Mouse (Mus musculus) midbrain, postnatal 0 days (tissue): Measurements from ENCODE around the gene Cptp. TPM values are rescaled to one million over a fixed set of nuclear protein-coding genes. Genes with fewer than 3 reads are reported as not detected.

ENCODE experiments used
- ATAC-seq: fragments of 200-750 bp; cut with Nextera tagmentation; 2 replicates; pipeline ENCODE4 v1.8.0; 2017; ENCODE audit warnings: moderate number of reproducible peaks, mild to moderate bottlenecking, moderate TSS enrichment, moderate library complexity; ENCODE audit not compliant: low FRiP score
- DNase-seq: peaks from one replicate; pipeline ENCODE4 v3.0.0-alpha.2; 2015; ENCODE audit warnings: low spot score
- H3K27ac ChIP-seq: fragments of 300-500 bp; sonication (generic); 2 replicates; pipeline ENCODE4 v1.5.1; 2014; ENCODE audit warnings: low read depth, mild to moderate bottlenecking, low read length, mixed read lengths
- H3K27me3 ChIP-seq: fragments of 300-500 bp; sonication (generic); 2 replicates; pipeline ENCODE4 v1.6.1; 2014; ENCODE audit warnings: low read length, control low read depth, mixed read lengths; ENCODE audit not compliant: insufficient read depth
- H3K36me3 ChIP-seq: fragments of 300-500 bp; sonication (generic); 2 replicates; pipeline ENCODE4 v1.6.1; 2014; ENCODE audit warnings: low read length, control low read depth, mixed read lengths; ENCODE audit not compliant: insufficient read depth
- H3K4me1 ChIP-seq: fragments of 300-500 bp; sonication (generic); 2 replicates; pipeline ENCODE4 v1.6.1; 2014; ENCODE audit warnings: mild to moderate bottlenecking, control low read depth, antibody characterized with exemption, low read length, mixed read lengths; ENCODE audit not compliant: insufficient read depth
- H3K4me2 ChIP-seq: fragments of 300-500 bp; sonication (generic); 2 replicates; pipeline ENCODE4 v1.6.1; 2014; ENCODE audit warnings: low read depth, mild to moderate bottlenecking, low read length, mixed read lengths; ENCODE audit not compliant: poor library complexity, severe bottlenecking
- H3K4me3 ChIP-seq: fragments of 300-500 bp; sonication (generic); 2 replicates; pipeline ENCODE4 v1.5.1; 2014; ENCODE audit warnings: low read depth, mild to moderate bottlenecking, low read length, moderate library complexity
- H3K9ac ChIP-seq: fragments of 300-500 bp; sonication (generic); replicated peaks from 2 replicates; pipeline ENCODE4 v1.6.1; 2014; ENCODE audit warnings: mild to moderate bottlenecking, low read length, moderate library complexity, mixed read lengths; ENCODE audit not compliant: poor library complexity, severe bottlenecking
- H3K9me3 ChIP-seq: fragments of 300-500 bp; sonication (generic); 2 replicates; pipeline ENCODE4 v1.6.1; 2016; ENCODE audit warnings: low read length, control low read depth
- CTCF ChIP-seq: IDR thresholded peaks from 2 replicates; pipeline ENCODE4 v1.5.1; 2016; ENCODE audit warnings: antibody characterized with exemption, mild to moderate bottlenecking
- WGBS: fragments of 180-500 bp; shearing (Covaris S2); extraction: QIAGEN DNeasy Blood & Tissue Kit; methylation state at CpG from one replicate; pipeline ENCODE4 v1.1.7; 2014; 5-methylcytosine and 5-hydroxymethylcytosine counted together
- polyA plus RNA-seq: library from polyadenylated mRNA; unstranded; fragments of >200 nt; fragmentation: Nextera tagmentation; extraction: Ambion mirVana; gene quantifications from 2 replicates; pipeline ENCODE4 v1.2.1, GENCODE M21; 2015
- total RNA-seq: library from RNA; depleted of rRNA; stranded (reverse); fragments of >200 nt; gene quantifications from 2 replicates; pipeline ENCODE4 v1.2.3, GENCODE M21; 2014

The Cptp gene
- total and polyA plus RNA-seq, 2 experiments from 2014 or later: 27.3 to 43.7 TPM

- H3K27me3 ChIP-seq: no peaks in the 10 kb centered on the region
- 83% methylated on average over 3 of the region's 3 CpGs for WGBS
- H3K4me2 ChIP-seq: no peak overlapping the region
- no peaks in the 10 kb centered on the region for H3K9me3 ChIP-seq
- no peak for DNase-seq
- no peak for ATAC-seq
- no peak overlapping the region for H3K9ac ChIP-seq
- no peaks in the 10 kb centered on the region for H3K4me1 ChIP-seq
- H3K36me3 ChIP-seq: peaks cover 81% of the 10 kb centered on the region
- TF ChIP-seq CTCF: no peak
- no peak overlapping the region for H3K4me3 ChIP-seq
- H3K27ac ChIP-seq: no peak overlapping the region
Observed at GRCm38 (mm10) chr4:155856881-155857280, 12.4 kb downstream of the Cptp start.

DNA sequence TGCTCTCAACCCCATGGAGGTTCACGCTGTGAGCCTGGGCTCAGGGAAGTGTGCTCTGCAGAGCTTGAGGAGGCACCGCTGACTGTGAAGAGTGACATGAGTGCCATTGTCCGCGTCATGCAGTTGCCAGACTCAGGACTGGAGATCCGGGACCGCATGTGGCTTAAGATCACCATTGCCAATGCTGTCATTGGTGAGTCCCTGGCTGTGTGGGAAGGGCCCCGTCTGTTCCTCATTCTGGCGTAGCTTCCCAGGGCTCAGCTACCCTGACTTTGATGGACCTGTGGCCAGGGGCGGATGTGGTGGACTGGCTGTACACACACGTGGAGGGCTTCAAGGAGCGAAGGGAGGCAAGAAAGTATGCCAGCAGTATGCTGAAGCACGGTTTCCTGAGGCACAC lies 13.2 kb downstream of the Cptp start:
- DNase-seq (no peak), ATAC-seq (no peak)
- H3K4me2 ChIP-seq: no peak overlapping the region
- H3K9ac ChIP-seq: no peak overlapping the region
- H3K4me3 ChIP-seq: no peak overlapping the region
- H3K4me1 ChIP-seq: no peaks in the 10 kb centered on the region
- no peak overlapping the region for H3K27ac ChIP-seq
- no peaks in the 10 kb centered on the region for H3K9me3 ChIP-seq
- peaks cover 74% of the 10 kb centered on the region for H3K36me3 ChIP-seq
- 91% methylated on average over 12 of the region's 12 CpGs for WGBS
- TF ChIP-seq CTCF: no peak
- H3K27me3 ChIP-seq: no peaks in the 10 kb centered on the region

- WGBS: 95% methylated on average over 11 of the region's 12 CpGs
- no peak overlapping the region for H3K4me2 ChIP-seq
- no peak overlapping the region for H3K9ac ChIP-seq
- H3K9me3 ChIP-seq: no peaks in the 10 kb centered on the region
- DNase-seq (no peak), ATAC-seq (no peak)
- peaks cover 64% of the 10 kb centered on the region for H3K36me3 ChIP-seq
- no peak for TF ChIP-seq CTCF
- no peaks in the 10 kb centered on the region for H3K27me3 ChIP-seq
- H3K4me1 ChIP-seq: 0 out of 2 replicates have a peak, but pooled peaks cover 3% of the 10 kb centered on the region
- no peak overlapping the region for H3K27ac ChIP-seq
- H3K4me3 ChIP-seq: no peak overlapping the region
Observed at GRCm38 (mm10) chr4:155854991-155855390, 14.2 kb downstream of the Cptp start.

DNA sequence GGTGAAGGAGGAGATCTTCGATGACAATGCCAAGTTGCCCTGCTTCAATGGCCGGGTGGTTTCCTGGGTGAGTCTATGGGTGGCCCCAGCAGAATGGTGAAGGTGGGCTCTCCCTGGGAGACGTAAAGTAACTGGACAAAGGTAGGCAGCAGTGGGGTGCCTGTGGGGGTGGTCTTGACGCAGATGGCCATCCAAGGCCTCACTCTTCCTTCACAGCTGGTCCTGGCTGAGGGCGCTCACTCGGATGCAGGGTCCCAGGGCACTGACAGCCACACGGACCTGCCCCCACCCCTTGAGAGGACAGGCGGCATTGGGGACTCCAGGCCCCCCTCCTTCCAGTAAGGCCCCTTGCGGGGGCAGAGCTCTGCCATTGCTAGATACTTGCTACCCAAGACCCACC lies 15.8 kb downstream of the Cptp start:
- Histone ChIP-seq H3K4me2 (no peak overlapping the region), H3K36me3 (peaks cover 49% of the 10 kb centered on the region), H3K27me3 (no peaks in the 10 kb centered on the region), H3K9ac (no peak overlapping the region), H3K4me1 (peaks cover 14% of the 10 kb centered on the region), H3K27ac (no peak overlapping the region), H3K4me3 (no peak overlapping the region), H3K9me3 (no peaks in the 10 kb centered on the region)
- TF ChIP-seq CTCF: no peak
- no peak for ATAC-seq
- WGBS: 93% methylated on average over 9 of the region's 9 CpGs
- DNase-seq: no peak

- WGBS: 76% methylated on average over 2 of the region's 2 CpGs
- H3K4me2 ChIP-seq: no peak overlapping the region
- H3K9me3 ChIP-seq: no peaks in the 10 kb centered on the region
- peaks cover 37% of the 10 kb centered on the region for H3K36me3 ChIP-seq
- no peak for DNase-seq
- no peak overlapping the region for H3K27ac ChIP-seq
- no peak overlapping the region for H3K9ac ChIP-seq
- peaks cover 17% of the 10 kb centered on the region for H3K4me1 ChIP-seq
- no peaks in the 10 kb centered on the region for H3K27me3 ChIP-seq
- no peak for TF ChIP-seq CTCF
- ATAC-seq: no peak
- no peak overlapping the region for H3K4me3 ChIP-seq
Observed at GRCm38 (mm10) chr4:155851951-155852411, 17.3 kb downstream of the Cptp start.

DNA sequence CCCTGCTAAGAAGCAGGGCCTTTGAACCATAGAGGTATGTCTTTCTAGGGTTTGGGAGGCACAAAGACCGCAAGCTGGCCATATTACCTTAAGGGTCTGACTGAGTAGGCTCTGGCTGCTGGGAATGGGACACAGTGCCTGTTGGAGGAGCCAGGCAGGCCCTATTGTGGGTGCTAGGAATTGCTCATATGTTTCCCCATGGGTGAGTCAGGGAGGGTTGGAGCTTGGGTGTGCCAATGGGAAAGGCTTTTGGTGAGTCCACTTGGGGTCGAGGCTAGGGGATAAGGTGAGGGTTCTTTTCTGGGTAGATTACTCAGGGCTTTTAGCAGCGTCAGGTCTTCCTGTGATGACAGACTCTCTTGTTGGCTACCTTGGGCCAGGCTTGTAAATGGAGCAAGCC lies 17.9 kb downstream of the Cptp start:
- no peak overlapping the region for H3K4me2 ChIP-seq
- H3K9ac ChIP-seq: no peak overlapping the region
- H3K4me1 ChIP-seq: peaks cover 17% of the 10 kb centered on the region
- no peak overlapping the region for H3K4me3 ChIP-seq
- ATAC-seq (no peak), DNase-seq (no peak)
- no peak for TF ChIP-seq CTCF
- no peak overlapping the region for H3K27ac ChIP-seq
- H3K36me3 ChIP-seq: peaks cover 30% of the 10 kb centered on the region
- H3K9me3 ChIP-seq: no peaks in the 10 kb centered on the region
- WGBS: 93% methylated on average over 3 of the region's 3 CpGs
- H3K27me3 ChIP-seq: no peaks in the 10 kb centered on the region
